Mouse (Mus musculus) intestine, embryonic 16.5 days (tissue): ENCODE measurements around the gene Ssna1. TPM values are rescaled to one million over a fixed set of nuclear protein-coding genes. Genes with fewer than 3 reads are reported as not detected.

Experiments
- ATAC-seq: fragments of 200-750 bp; cut with Nextera tagmentation; 2 replicates; pipeline ENCODE4 v1.8.0; 2017; ENCODE audit warnings: moderate TSS enrichment, moderate library complexity
- H3K27ac ChIP-seq: fragments of 300-500 bp; sonication (generic); 2 replicates; pipeline ENCODE4 v1.5.1; 2014; ENCODE audit warnings: mild to moderate bottlenecking, low read length
- H3K27me3 ChIP-seq: fragments of 300-500 bp; sonication (generic); replicated peaks from 2 replicates; pipeline ENCODE4 v1.6.1; 2014; ENCODE audit warnings: low read length, control low read depth, mixed read lengths; ENCODE audit not compliant: control insufficient read depth, insufficient read depth
- H3K36me3 ChIP-seq: fragments of 300-500 bp; sonication (generic); 2 replicates; pipeline ENCODE4 v1.6.1; 2014; ENCODE audit warnings: low read length, control low read depth; ENCODE audit not compliant: control insufficient read depth, insufficient read depth
- H3K4me1 ChIP-seq: fragments of 300-500 bp; sonication (generic); 2 replicates; pipeline ENCODE4 v1.6.1; 2014; ENCODE audit warnings: low read length, control low read depth, mixed read lengths; ENCODE audit not compliant: control insufficient read depth, insufficient read depth
- H3K4me2 ChIP-seq: fragments of 300-500 bp; sonication (generic); 2 replicates; pipeline ENCODE4 v1.6.1; 2014; ENCODE audit warnings: low read depth, low read length, control low read depth
- H3K4me3 ChIP-seq: fragments of 300-500 bp; sonication (generic); 2 replicates; pipeline ENCODE4 v1.5.1; 2014; ENCODE audit warnings: mild to moderate bottlenecking, low read length
- H3K9ac ChIP-seq: fragments of 300-500 bp; sonication (generic); 2 replicates; pipeline ENCODE4 v1.6.1; 2014; ENCODE audit warnings: low read depth, low read length
- H3K9me3 ChIP-seq: fragments of 300-500 bp; sonication (generic); 2 replicates; pipeline ENCODE4 v1.6.1; 2016; ENCODE audit warnings: low read length, control low read depth; ENCODE audit not compliant: control insufficient read depth
- WGBS: fragments of 180-500 bp; shearing (Covaris S2); extraction: QIAGEN DNeasy Blood & Tissue Kit; methylation state at CpG from one replicate; pipeline ENCODE4 v1.1.7; 2014; 5-methylcytosine and 5-hydroxymethylcytosine counted together
- polyA plus RNA-seq: library from polyadenylated mRNA; unstranded; fragments of >200 nt; fragmentation: Nextera tagmentation; extraction: Ambion mirVana; gene quantifications from 2 replicates; pipeline ENCODE4 v1.2.1, GENCODE M21; 2015

Gene Ssna1
- polyA plus RNA-seq, 1 experiment from 2014 or later: 200 TPM

GRCm38 (mm10) chr2:25285551-25285950, 13.3 kb upstream of the Ssna1 start:
- Histone ChIP-seq H3K4me1 (peaks cover 21% of the 10 kb centered on the region), H3K4me2 (no peak overlapping the region), H3K9ac (no peak overlapping the region), H3K4me3 (no peak overlapping the region), H3K36me3 (peaks cover 7% of the 10 kb centered on the region), H3K9me3 (no peaks in the 10 kb centered on the region), H3K27me3 (peaks cover 22% of the 10 kb centered on the region), H3K27ac (peak overlapping the region; percentile 80)
- WGBS: 73% methylated on average over 2 of the region's 2 CpGs
- 0 out of 2 replicates have a peak, but pooled peaks have one; percentile 6 for ATAC-seq

DNA sequence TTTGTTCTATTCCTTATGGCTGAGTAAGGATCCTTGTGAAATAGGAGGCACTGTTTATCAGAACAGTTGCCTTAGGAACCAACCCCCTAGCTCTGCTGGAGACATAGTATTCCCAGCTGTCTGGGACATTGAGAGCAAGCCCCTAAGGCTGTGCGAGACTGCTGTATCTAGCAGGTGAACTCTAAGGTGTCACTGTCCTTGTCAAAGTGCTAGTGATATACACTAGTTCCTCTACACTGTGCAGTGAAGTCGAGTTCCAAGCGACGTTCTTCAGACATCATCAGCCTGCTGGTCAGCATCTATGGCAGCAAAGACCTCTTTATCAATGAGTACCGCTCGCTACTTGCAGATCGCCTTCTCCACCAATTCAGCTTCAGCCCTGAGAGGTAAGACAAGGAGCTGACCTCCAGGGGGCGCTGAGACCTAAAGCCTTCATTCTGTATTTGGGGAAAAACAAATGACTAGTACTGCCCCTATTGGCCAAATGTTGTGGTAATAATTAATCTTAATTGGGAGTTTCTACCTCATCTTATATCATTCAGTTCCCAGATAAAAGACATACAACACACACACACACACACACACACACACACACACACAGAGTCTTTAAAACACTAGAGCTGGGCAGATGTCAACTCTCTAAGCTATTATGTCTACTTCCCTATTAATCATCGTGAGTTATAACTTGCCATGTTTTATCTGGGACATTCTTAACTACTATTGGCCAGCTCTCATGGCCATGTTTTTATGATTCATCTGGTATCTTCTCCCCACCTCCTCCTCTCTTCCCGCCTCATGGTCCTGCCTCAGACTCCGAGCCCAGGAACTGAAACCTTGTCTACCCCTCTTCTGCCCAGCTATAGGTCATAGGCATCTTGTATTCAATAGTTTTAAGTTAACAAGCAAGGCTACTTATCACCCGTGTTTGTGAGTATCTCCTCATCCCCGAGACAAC, 7.0 kb upstream of the Ssna1 start:
- no peak overlapping the region for H3K9ac ChIP-seq
- H3K4me1 ChIP-seq: no peaks in the 10 kb centered on the region
- H3K9me3 ChIP-seq: no peaks in the 10 kb centered on the region
- WGBS: 60% methylated on average over 13 of the region's 13 CpGs
- no peaks in the 10 kb centered on the region for H3K27me3 ChIP-seq
- no peak overlapping the region for H3K4me3 ChIP-seq
- no peak overlapping the region for H3K27ac ChIP-seq
- H3K4me2 ChIP-seq: no peak overlapping the region
- no peak for ATAC-seq
- peaks cover 22% of the 10 kb centered on the region for H3K36me3 ChIP-seq

DNA sequence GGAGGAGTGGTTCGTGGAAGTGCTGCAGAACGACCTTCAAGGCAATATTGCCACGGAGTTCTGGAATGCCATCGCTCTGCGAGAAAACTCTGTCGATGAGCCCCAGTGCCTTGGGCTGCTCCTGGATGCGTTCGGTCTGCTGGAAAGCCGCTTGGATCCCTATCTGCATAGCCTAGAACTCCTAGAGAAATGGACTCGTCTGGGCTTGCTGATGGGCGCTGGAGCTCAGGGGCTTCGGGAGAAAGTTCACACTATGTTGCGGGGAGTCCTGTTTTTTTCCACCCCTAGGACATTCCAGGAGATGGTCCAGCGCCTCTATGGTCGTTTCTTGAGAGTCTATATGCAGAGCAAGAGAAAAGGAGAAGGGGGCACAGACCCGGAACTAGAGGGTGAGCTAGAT, 772 bp upstream of the Ssna1 start:
- Histone ChIP-seq H3K4me2 (peak overlapping the region; percentile 91), H3K27ac (peak overlapping the region; percentile 41), H3K9me3 (no peaks in the 10 kb centered on the region), H3K9ac (peak overlapping the region; percentile 94), H3K27me3 (no peaks in the 10 kb centered on the region), H3K4me1 (peaks cover 23% of the 10 kb centered on the region), H3K36me3 (peaks cover 22% of the 10 kb centered on the region), H3K4me3 (peak overlapping the region; percentile 92)
- no peak for ATAC-seq
- 32% methylated on average over 16 of the region's 16 CpGs for WGBS

DNA sequence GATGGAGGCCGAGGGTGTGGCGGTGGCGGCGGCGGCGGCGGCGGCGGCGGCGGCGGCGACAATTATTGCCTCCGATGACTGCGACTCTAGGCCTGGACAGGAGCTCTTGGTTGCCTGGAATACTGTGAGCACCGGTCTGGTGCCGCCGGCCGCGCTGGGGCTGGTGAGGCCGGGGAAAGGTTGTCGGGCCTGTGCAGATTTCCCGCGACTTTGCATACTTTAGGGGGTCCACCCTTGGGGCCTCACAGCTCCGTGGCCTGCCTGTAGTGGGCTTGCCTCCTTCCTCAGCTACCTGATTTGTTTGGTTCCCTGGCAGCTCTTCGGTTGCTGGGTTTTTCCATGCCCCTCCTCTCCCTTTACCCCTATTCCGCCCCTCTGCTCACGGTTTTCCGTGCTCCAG, 277 bp upstream of the Ssna1 start:
- Histone ChIP-seq H3K4me1 (peaks cover 26% of the 10 kb centered on the region), H3K4me3 (peak overlapping the region; percentile 92), H3K27ac (peak overlapping the region; percentile 41), H3K4me2 (peak overlapping the region; percentile 91), H3K9ac (peak overlapping the region; percentile 94), H3K9me3 (no peaks in the 10 kb centered on the region), H3K27me3 (no peaks in the 10 kb centered on the region), H3K36me3 (peaks cover 17% of the 10 kb centered on the region)
- WGBS: 0% methylated on average over 29 of the region's 29 CpGs
- peak; percentile 67 for ATAC-seq

DNA sequence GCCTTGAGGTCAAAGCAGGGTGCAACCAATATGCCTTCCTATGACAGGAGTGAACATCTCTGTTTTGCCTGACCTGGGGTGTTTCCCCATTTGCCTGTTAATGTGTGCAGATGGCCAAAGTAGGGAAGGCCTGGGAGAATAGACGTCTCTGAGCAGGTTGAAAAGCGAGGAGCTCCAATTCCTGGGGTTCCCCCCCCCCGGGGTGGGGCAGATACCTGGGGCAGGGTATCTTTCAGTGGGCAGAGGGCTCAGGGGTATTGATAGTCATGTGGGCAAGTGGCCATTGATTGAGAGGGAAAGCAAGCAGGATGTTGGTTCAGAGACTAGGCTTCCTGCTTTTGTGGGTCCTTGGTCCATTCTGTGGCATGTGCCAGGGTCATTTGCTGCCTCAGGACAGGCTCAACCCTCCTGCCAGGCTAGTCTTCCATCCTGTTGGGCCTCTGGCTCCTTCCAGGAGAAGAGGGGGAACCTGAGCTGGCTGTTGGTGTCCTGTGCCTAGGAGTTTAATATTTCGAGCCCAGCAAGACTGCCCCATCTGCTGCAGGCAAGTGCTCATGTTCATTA, 4.4 kb downstream of the Ssna1 start:
- Histone ChIP-seq H3K9me3 (no peaks in the 10 kb centered on the region), H3K27ac (peak overlapping the region; percentile 96), H3K4me3 (peak overlapping the region; percentile 93; the same call in 1 of the 2 replicates), H3K36me3 (peaks cover 11% of the 10 kb centered on the region), H3K4me2 (peak overlapping the region; percentile 96; the same call in 1 of the 2 replicates), H3K9ac (peak overlapping the region; percentile 87; the same call in 1 of the 2 replicates), H3K27me3 (peaks cover 5% of the 10 kb centered on the region; the same call in 1 of the 2 replicates), H3K4me1 (peaks cover 52% of the 10 kb centered on the region)
- 78% methylated on average over 4 of the region's 4 CpGs for WGBS
- ATAC-seq: no peak

GRCm38 (mm10) chr2:25267241-25267640, 5.0 kb downstream of the Ssna1 start:
- H3K4me2 ChIP-seq: peak overlapping the region; percentile 96
- H3K4me1 ChIP-seq: peaks cover 51% of the 10 kb centered on the region
- no peaks in the 10 kb centered on the region for H3K9me3 ChIP-seq
- peaks cover 11% of the 10 kb centered on the region for H3K36me3 ChIP-seq
- peak overlapping the region; percentile 87 for H3K9ac ChIP-seq
- H3K4me3 ChIP-seq: peak overlapping the region; percentile 93
- peak overlapping the region; percentile 96 for H3K27ac ChIP-seq
- no peak; the same call in 1 of the 2 replicates for ATAC-seq
- peaks cover 5% of the 10 kb centered on the region; the same call in 1 of the 2 replicates for H3K27me3 ChIP-seq

GRCm38 (mm10) chr2:25266720-25267119, 5.5 kb downstream of the Ssna1 start:
- Histone ChIP-seq H3K27me3 (peaks cover 5% of the 10 kb centered on the region; the same call in 1 of the 2 replicates), H3K4me2 (peak overlapping the region; percentile 96), H3K4me1 (peaks cover 51% of the 10 kb centered on the region), H3K27ac (peak overlapping the region; percentile 96), H3K4me3 (peak overlapping the region; percentile 93), H3K9me3 (no peaks in the 10 kb centered on the region), H3K36me3 (peaks cover 11% of the 10 kb centered on the region), H3K9ac (peak overlapping the region; percentile 87)
- ATAC-seq: 0 out of 2 replicates have a peak, but pooled peaks have one; percentile 2
- 28% methylated on average over 2 of the region's 2 CpGs for WGBS

DNA sequence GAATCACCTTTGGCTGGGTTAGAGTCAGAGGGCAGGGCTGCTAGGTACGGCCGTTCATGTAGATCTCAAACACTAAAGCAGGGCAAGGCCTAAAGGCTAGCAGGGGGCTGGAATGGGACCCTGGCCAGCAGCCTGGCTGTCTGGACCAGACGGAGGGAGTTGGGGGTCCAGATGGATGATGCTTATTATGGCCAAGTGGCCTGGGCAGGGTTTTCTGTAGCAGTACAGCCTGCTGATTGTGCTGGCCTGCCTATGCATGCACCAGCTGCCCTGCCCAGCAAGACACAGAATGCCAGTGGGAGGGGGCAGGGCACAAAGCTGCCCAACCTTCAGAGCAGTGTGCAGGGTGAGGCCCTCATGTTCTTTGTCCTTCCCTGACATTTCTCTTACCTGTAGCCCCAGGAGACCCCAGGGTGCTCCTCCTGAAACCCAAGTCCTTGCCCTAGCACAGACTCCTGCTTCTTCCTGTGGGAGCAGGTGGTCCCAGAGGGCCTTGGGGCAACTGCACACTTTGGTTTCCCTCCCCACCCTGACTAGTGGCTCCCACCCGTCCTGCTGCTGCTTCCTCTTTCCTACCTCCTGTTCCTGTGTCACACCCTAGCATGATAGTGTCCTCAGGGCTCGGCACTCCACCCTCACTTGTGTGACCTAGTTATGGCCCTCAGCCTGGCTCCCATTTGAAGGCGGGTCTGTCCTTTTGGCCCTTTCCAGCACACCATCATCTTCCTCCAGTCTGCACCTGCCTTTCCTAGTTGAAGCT, 6.2 kb downstream of the Ssna1 start:
- peak overlapping the region; percentile 96 for H3K27ac ChIP-seq
- peak; percentile 29 for ATAC-seq
- H3K36me3 ChIP-seq: peaks cover 11% of the 10 kb centered on the region
- no peaks in the 10 kb centered on the region for H3K9me3 ChIP-seq
- H3K4me2 ChIP-seq: peak overlapping the region; percentile 96
- H3K4me3 ChIP-seq: peak overlapping the region; percentile 93
- WGBS: 47% methylated on average over 6 of the region's 6 CpGs
- H3K9ac ChIP-seq: peak overlapping the region; percentile 87
- peaks cover 5% of the 10 kb centered on the region; the same call in 1 of the 2 replicates for H3K27me3 ChIP-seq
- peaks cover 46% of the 10 kb centered on the region for H3K4me1 ChIP-seq

DNA sequence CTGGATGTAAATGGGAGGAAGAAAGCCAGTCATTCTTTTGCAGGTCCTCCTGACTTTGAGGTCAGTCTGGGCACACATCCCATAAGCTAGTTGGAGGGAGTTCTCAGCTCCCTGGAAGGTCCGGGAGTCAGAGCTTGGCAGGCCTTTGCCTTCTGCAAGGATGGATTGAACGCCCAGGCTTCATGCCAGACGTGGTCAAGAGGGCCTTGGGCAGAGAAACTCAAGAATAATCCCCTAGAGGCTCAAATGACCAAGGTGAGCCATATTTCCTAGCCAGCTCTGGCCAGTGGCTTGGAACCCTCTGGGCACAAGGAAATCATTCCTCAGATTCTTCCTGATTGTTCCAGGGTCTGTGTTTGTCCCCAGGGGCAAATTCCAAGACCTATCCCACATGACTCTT, 7.4 kb downstream of the Ssna1 start:
- no peaks in the 10 kb centered on the region for H3K9me3 ChIP-seq
- no peak for ATAC-seq

More for the DNA sequence above, 7.4 kb downstream of the Ssna1 start:
- H3K36me3 ChIP-seq: peaks cover 6% of the 10 kb centered on the region
- H3K9ac ChIP-seq: peak overlapping the region; percentile 87
- H3K27me3 ChIP-seq: peaks cover 5% of the 10 kb centered on the region; the same call in 1 of the 2 replicates
- H3K27ac ChIP-seq: peak overlapping the region; percentile 96
- 77% methylated on average over 3 of the region's 3 CpGs for WGBS
- H3K4me2 ChIP-seq: peak overlapping the region; percentile 96
- peak overlapping the region; percentile 93 for H3K4me3 ChIP-seq
- H3K4me1 ChIP-seq: peaks cover 41% of the 10 kb centered on the region
